26 mouse cellular contexts compared by ENCODE assay signal in genomic region chr5:92895877-92896276, GRCm38 (mm10).
"Had no signal": no experiment of that assay in that cellular context is flagged by ENCODE, and none has a peak within 500 bp of the region (broad histone marks: within the 10 kb centered on the region; RNA-seq: fewer than 3 reads in every experiment).

No protein-coding gene starts in this region.

- H3K9me3 ChIP-seq: heart, embryonic 13.5 days; heart, embryonic 15.5 days; hindbrain, embryonic 13.5 days; hindbrain, embryonic 15.5 days; limb, embryonic 10.5 days; limb, embryonic 12.5 days; liver, embryonic 13.5 days; liver, embryonic 15.5 days had no signal

- H3K4me2 ChIP-seq: heart, embryonic 11.5 days; heart, embryonic 13.5 days; heart, embryonic 15.5 days; hindbrain, embryonic 13.5 days; hindbrain, embryonic 15.5 days; limb, embryonic 12.5 days; liver, embryonic 11.5 days; liver, embryonic 13.5 days; liver, embryonic 15.5 days had no signal

- H3K27me3 ChIP-seq: heart, embryonic 13.5 days; heart, embryonic 15.5 days; hindbrain, embryonic 13.5 days; hindbrain, embryonic 15.5 days; limb, embryonic 12.5 days had no signal

- ATAC-seq: hindbrain, postnatal 0 days; intestine, postnatal 0 days had no signal

- H3K4me3 ChIP-seq: gastrocnemius, adult 2 months; heart, embryonic 13.5 days; heart, embryonic 15.5 days; hindbrain, embryonic 13.5 days; hindbrain, embryonic 15.5 days; layer of hippocampus, adult 2 months; left cerebral cortex, adult 2 months; limb, embryonic 10.5 days; limb, embryonic 12.5 days; liver, embryonic 13.5 days; liver, embryonic 15.5 days had no signal

- H3K36me3 ChIP-seq: heart, embryonic 15.5 days; hindbrain, embryonic 13.5 days; hindbrain, embryonic 15.5 days; limb, embryonic 10.5 days; limb, embryonic 12.5 days; liver, embryonic 13.5 days; liver, embryonic 15.5 days had no signal

- H3K9ac ChIP-seq: heart, embryonic 13.5 days; heart, embryonic 15.5 days; hindbrain, embryonic 13.5 days; hindbrain, embryonic 15.5 days; limb, embryonic 12.5 days; liver, embryonic 13.5 days; liver, embryonic 15.5 days had no signal

- H3K27ac ChIP-seq: gastrocnemius, adult 2 months; hindbrain, embryonic 13.5 days; hindbrain, embryonic 15.5 days; hindbrain, postnatal 0 days; layer of hippocampus, adult 2 months; left cerebral cortex, adult 2 months; limb, embryonic 10.5 days; limb, embryonic 12.5 days; liver, embryonic 13.5 days; liver, embryonic 15.5 days had no signal

- DNase-seq: gastrocnemius, adult 2 months; gastrocnemius, postnatal 10 days; gastrocnemius, postnatal 25 days; heart, adult 18-20 months; heart, postnatal 14 days; heart, postnatal 36 days; kidney, adult 18-20 months; kidney, adult 8-10 months; kidney, postnatal 10 days; kidney, postnatal 25 days; kidney, postnatal 4 days; liver; liver, embryonic 13.5 days had no signal
